Mouse (Mus musculus): ENCODE measurements at regions not wholly inside any gene's neighbourhood (a gene's known extent, or its start where the extent isn't known, plus 50 kb on each side); places are given as distances from the start of the nearest gene placed in this dataset.
"Not testable (repeated sequence)": the region's sequence is repeated elsewhere in the genome, so short reads cannot be mapped to it uniquely, and the experiment has no call there.

- in situ Hi-C loops (cut with MboI; ENCODE audit: low sequenced_read_pairs), result no loop called here
Measured at GRCm38 (mm10) chr13:5601648-5602047, 259.6 kb upstream of the Klf6 start.

GRCm38 (mm10) chr13:5603905-5604596 is 257.2 kb upstream of the Klf6 start:
- in situ Hi-C loops (cut with MboI; ENCODE audit: low sequenced_read_pairs), result no loop called here

GRCm38 (mm10) chr13:5605418-5605817 is 255.9 kb upstream of the Klf6 start:
- in situ Hi-C loops (cut with MboI; ENCODE audit: low sequenced_read_pairs), result no loop called here

- in situ Hi-C loops (cut with MboI; ENCODE audit: low sequenced_read_pairs), result no loop called here
Measured at GRCm38 (mm10) chr13:5607462-5607861, 253.8 kb upstream of the Klf6 start.

GRCm38 (mm10) chr13:5614186-5614737 is 247.0 kb upstream of the Klf6 start:
- in situ Hi-C loops (cut with MboI; ENCODE audit: low sequenced_read_pairs), result no loop called here

- in situ Hi-C loops (cut with MboI; ENCODE audit: low sequenced_read_pairs), result no loop called here
Measured at GRCm38 (mm10) chr13:5614833-5615232, 246.4 kb upstream of the Klf6 start.

- in situ Hi-C loops (cut with MboI; ENCODE audit: low sequenced_read_pairs), result no loop called here
Measured at GRCm38 (mm10) chr13:5615327-5615726, 246.0 kb upstream of the Klf6 start.

- in situ Hi-C loops (cut with MboI; ENCODE audit: low sequenced_read_pairs), result no loop called here
Measured at GRCm38 (mm10) chr13:5628124-5628523, 233.2 kb upstream of the Klf6 start.

GRCm38 (mm10) chr13:5634960-5635359 is 226.3 kb upstream of the Klf6 start:
- in situ Hi-C loops (cut with MboI; ENCODE audit: low sequenced_read_pairs), result no loop called here

- in situ Hi-C loops (cut with MboI; ENCODE audit: low sequenced_read_pairs), result no loop called here
Measured at GRCm38 (mm10) chr13:5641743-5642510, 219.4 kb upstream of the Klf6 start.

GRCm38 (mm10) chr13:5648276-5648675 is 213.0 kb upstream of the Klf6 start:
- in situ Hi-C loops (cut with MboI; ENCODE audit: low sequenced_read_pairs), result no loop called here

- in situ Hi-C loops (cut with MboI; ENCODE audit: low sequenced_read_pairs), result no loop called here
Measured at GRCm38 (mm10) chr13:5657556-5657955, 203.7 kb upstream of the Klf6 start.

- in situ Hi-C loops (cut with MboI; ENCODE audit: low sequenced_read_pairs), result no loop called here
Measured at GRCm38 (mm10) chr13:5666235-5667007, 194.9 kb upstream of the Klf6 start.

GRCm38 (mm10) chr13:5675668-5676067 is 185.6 kb upstream of the Klf6 start:
- in situ Hi-C loops (cut with MboI; ENCODE audit: low sequenced_read_pairs), result no loop called here

- in situ Hi-C loops (cut with MboI; ENCODE audit: low sequenced_read_pairs), result no loop called here
Measured at GRCm38 (mm10) chr13:5690124-5690523, 171.2 kb upstream of the Klf6 start.

GRCm38 (mm10) chr13:5690680-5691079 is 170.6 kb upstream of the Klf6 start:
- in situ Hi-C loops (cut with MboI; ENCODE audit: low sequenced_read_pairs), result not testable (repeated sequence)

GRCm38 (mm10) chr13:5694626-5695025 is 166.7 kb upstream of the Klf6 start:
- in situ Hi-C loops (cut with MboI; ENCODE audit: low sequenced_read_pairs), result no loop called here

GRCm38 (mm10) chr13:5695581-5695980 is 165.7 kb upstream of the Klf6 start:
- in situ Hi-C loops (cut with MboI; ENCODE audit: low sequenced_read_pairs), result not testable (repeated sequence)

GRCm38 (mm10) chr13:5696377-5696776 is 164.9 kb upstream of the Klf6 start:
- in situ Hi-C loops (cut with MboI; ENCODE audit: low sequenced_read_pairs), result no loop called here

GRCm38 (mm10) chr13:5697329-5697728 is 164.0 kb upstream of the Klf6 start:
- in situ Hi-C loops (cut with MboI; ENCODE audit: low sequenced_read_pairs), result not testable (repeated sequence)

- in situ Hi-C loops (cut with MboI; ENCODE audit: low sequenced_read_pairs), result no loop called here
Measured at GRCm38 (mm10) chr13:5702071-5702470, 159.2 kb upstream of the Klf6 start.

Measured in CH12F3 (cell line).